Mouse (Mus musculus): ENCODE results near the gene A4gnt. TPM values are rescaled to one million over a fixed set of nuclear protein-coding genes. Genes with fewer than 3 reads are reported as not detected.

The A4gnt gene
- total RNA-seq, 1 experiment: not detected

DNA sequence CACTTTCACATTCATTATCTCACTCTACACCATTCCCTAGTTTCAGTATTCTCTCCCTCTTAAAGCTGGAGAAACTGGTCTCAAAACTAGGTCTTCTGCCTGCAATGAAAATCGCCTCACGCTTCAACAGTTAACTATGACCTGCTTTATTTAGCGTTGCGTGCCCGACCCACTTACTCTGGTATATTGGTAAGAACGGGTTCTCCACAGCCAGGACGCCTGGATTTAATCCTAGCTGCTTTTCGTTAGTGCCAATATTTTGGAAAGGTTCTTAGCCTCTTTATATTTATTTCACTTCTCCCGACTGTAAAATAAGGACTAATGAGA is 43.3 kb upstream of the A4gnt start:
- peak overlapping the region; percentile 57 for H3K9ac ChIP-seq (ENCODE audit: insufficient read depth, low read depth, low read length, poor library complexity, severe bottlenecking)
- H3K4me1 ChIP-seq (ENCODE audit: control insufficient read depth in 2 of 2, insufficient read depth in 2 of 2, low read length in 2 of 2, poor library complexity in 1 of 2): 0 out of 4 replicates have a peak, but pooled peaks cover 2% of the 10 kb centered on the region in 2 experiments
- H3K9me3 ChIP-seq (ENCODE audit: control insufficient read depth, insufficient read depth, low read depth, low read length): no peaks in the 10 kb centered on the region
- H3K27ac ChIP-seq (ENCODE audit: insufficient read depth, low read depth, low read length, poor library complexity, severe bottlenecking): no peak overlapping the region
- DNase-seq (ENCODE audit: low read depth, low spot score): no peak
- peak overlapping the region; percentile 89 to 97 for H3K4me3 ChIP-seq (ENCODE audit: insufficient read depth in 1 of 2, low read depth in 1 of 2, low read length in 2 of 2, poor library complexity in 1 of 2, severe bottlenecking in 1 of 2)
- in situ Hi-C loops (cut with MboI; ENCODE audit: low sequenced_read_pairs in 2 of 2, unreplicated experiment in 2 of 2): no loop called here
- TF ChIP-seq ZNF384 (IDR thresholded peaks at IDR 0.05; ENCODE audit: low read depth, low read length): no peak
- no peak for TF ChIP-seq CHD2 (IDR thresholded peaks at IDR 0.05; ENCODE audit: low read depth, low read length)
- TF ChIP-seq HCFC1 (IDR thresholded peaks at IDR 0.05; ENCODE audit: borderline replicate concordance, insufficient read depth, low read length): no peak
- no peak for TF ChIP-seq MAFK (IDR thresholded peaks at IDR 0.05; ENCODE audit: insufficient read depth, low read depth, low read length)
- TF ChIP-seq ZC3H11A (IDR thresholded peaks at IDR 0.05; ENCODE audit: borderline replicate concordance, low read depth, low read length): no peak
- H3K36me3 ChIP-seq (ENCODE audit: control insufficient read depth, insufficient read depth, low read length, poor library complexity, severe bottlenecking): no peaks in the 10 kb centered on the region

DNA sequence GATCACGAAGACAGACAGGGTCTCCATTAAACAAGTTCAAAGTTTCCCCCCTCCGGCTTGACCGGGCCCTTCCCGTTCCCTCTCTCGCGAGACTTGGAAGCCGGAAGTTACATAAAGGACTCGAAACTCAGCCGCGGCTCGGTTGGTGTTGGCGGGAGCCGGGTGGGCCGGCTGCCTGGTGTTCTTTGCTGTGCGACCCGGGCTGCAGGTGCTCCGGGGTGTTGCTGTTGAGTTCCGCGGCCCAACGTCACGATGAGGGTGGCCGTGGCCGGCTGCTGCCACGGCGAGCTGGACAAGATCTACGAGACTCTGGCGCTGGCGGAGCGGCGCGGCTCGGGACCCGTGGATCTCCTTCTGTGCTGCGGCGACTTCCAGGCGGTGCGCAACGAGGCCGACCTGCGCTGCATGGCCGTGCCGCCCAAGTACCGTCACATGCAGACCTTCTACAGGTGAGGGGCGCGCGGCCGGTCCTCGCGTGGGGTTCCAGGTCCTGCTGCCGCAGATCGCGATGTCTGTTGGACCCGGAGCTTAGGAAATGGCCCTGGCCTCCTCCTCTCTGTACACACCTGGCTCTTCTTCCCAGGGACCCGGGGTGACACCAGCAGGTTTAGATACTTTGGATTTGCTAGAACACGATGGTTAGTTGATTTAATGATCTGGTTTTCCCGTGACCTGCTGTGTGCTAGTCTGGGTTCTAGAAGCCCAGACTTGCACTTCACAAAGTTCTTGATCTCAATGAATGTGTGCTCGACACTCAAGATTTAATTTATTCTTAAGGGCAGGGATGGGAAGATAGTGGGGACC is 36.4 kb upstream of the A4gnt start, which contains the start of gene Dbr1:
Gene Dbr1, plus strand, starts transcription at position 123 of the 804 bp plus-strand sequence.
- TF ChIP-seq ZNF384 (IDR thresholded peaks at IDR 0.05; ENCODE audit: low read depth, low read length): no peak
- no peak for TF ChIP-seq ZC3H11A (IDR thresholded peaks at IDR 0.05; ENCODE audit: borderline replicate concordance, low read depth, low read length)
- peak; percentile 100 for TF ChIP-seq CHD2 (IDR thresholded peaks at IDR 0.05; ENCODE audit: low read depth, low read length)
- TF ChIP-seq MAFK (IDR thresholded peaks at IDR 0.05; ENCODE audit: insufficient read depth, low read depth, low read length): no peak
- TF ChIP-seq HCFC1 (IDR thresholded peaks at IDR 0.05; ENCODE audit: borderline replicate concordance, insufficient read depth, low read length): peak; percentile 76

DNA sequence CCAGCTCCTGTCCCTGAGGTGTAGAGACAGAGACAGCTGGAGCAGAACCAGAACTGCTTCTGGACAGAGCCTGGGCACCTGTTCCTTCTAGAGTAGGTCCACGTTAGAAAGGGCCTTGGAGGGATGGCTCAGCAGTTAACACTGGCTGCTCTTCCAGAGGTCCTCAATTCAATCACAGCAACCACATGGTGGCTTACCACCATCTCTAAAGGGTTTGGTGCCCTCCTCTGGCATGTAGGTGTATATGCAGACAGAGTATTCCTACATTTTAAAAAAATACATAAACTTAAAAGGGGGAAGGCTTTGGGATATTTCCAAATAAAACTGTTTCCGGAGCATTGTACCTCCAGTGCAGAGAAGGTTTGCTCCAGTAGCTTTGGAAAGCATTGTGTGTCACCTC is 31.6 kb upstream of the A4gnt start:
- DNase-seq (ENCODE audit: low read depth, low spot score): peak; percentile 37
- Histone ChIP-seq H3K9me3 (ENCODE audit: control insufficient read depth, insufficient read depth, low read depth, low read length) (no peaks in the 10 kb centered on the region), H3K9ac (ENCODE audit: insufficient read depth, low read depth, low read length, poor library complexity, severe bottlenecking) (no peak overlapping the region), H3K27ac (ENCODE audit: insufficient read depth, low read depth, low read length, poor library complexity, severe bottlenecking) (peak overlapping the region; percentile 17; the same call in 1 of the 2 replicates), H3K36me3 (ENCODE audit: control insufficient read depth, insufficient read depth, low read length, poor library complexity, severe bottlenecking) (peaks cover 34% of the 10 kb centered on the region), H3K4me3 (ENCODE audit: insufficient read depth in 1 of 2, low read depth in 1 of 2, low read length in 2 of 2, poor library complexity in 1 of 2, severe bottlenecking in 1 of 2) (no peak overlapping the region), H3K4me1 (ENCODE audit: control insufficient read depth in 2 of 2, insufficient read depth in 2 of 2, low read length in 2 of 2, poor library complexity in 1 of 2) (peaks cover 3% of the 10 kb centered on the region in 2 experiments; a peak in 1 of 4 replicates)
- in situ Hi-C loops (cut with MboI; ENCODE audit: low sequenced_read_pairs in 2 of 2, unreplicated experiment in 2 of 2): no loop called here
- TF ChIP-seq ZC3H11A (IDR thresholded peaks at IDR 0.05; ENCODE audit: borderline replicate concordance, low read depth, low read length) (peak; percentile 2; the same call in 1 of the 2 replicates), HCFC1 (IDR thresholded peaks at IDR 0.05; ENCODE audit: borderline replicate concordance, insufficient read depth, low read length) (no peak; the same call in 1 of the 2 replicates), CHD2 (IDR thresholded peaks at IDR 0.05; ENCODE audit: low read depth, low read length) (no peak), ZNF384 (IDR thresholded peaks at IDR 0.05; ENCODE audit: low read depth, low read length) (peak; percentile 64; the same call in 1 of the 2 replicates), MAFK (IDR thresholded peaks at IDR 0.05; ENCODE audit: insufficient read depth, low read depth, low read length) (no peak)

More for the DNA sequence above, 36.4 kb upstream of the A4gnt start, which contains the start of gene Dbr1:
- peak; percentile 92 for DNase-seq (ENCODE audit: low read depth, low spot score)
- Histone ChIP-seq H3K36me3 (ENCODE audit: control insufficient read depth, insufficient read depth, low read length, poor library complexity, severe bottlenecking) (peaks cover 10% of the 10 kb centered on the region), H3K27ac (ENCODE audit: insufficient read depth, low read depth, low read length, poor library complexity, severe bottlenecking) (peak within 1 kb of the TSS; percentile 51), H3K9ac (ENCODE audit: insufficient read depth, low read depth, low read length, poor library complexity, severe bottlenecking) (peak within 1 kb of the TSS; percentile 97), H3K9me3 (ENCODE audit: control insufficient read depth, insufficient read depth, low read depth, low read length) (no peaks in the 10 kb centered on the region), H3K4me1 (ENCODE audit: control insufficient read depth in 2 of 2, insufficient read depth in 2 of 2, low read length in 2 of 2, poor library complexity in 1 of 2) (peaks cover 3% of the 10 kb centered on the region in 2 experiments; a peak in 1 of 4 replicates), H3K4me3 (ENCODE audit: insufficient read depth in 1 of 2, low read depth in 1 of 2, low read length in 2 of 2, poor library complexity in 1 of 2, severe bottlenecking in 1 of 2) (peak within 1 kb of the TSS; percentile 79 to 95)
- in situ Hi-C loops (cut with MboI; ENCODE audit: low sequenced_read_pairs in 2 of 2, unreplicated experiment in 2 of 2): no loop called here

DNA sequence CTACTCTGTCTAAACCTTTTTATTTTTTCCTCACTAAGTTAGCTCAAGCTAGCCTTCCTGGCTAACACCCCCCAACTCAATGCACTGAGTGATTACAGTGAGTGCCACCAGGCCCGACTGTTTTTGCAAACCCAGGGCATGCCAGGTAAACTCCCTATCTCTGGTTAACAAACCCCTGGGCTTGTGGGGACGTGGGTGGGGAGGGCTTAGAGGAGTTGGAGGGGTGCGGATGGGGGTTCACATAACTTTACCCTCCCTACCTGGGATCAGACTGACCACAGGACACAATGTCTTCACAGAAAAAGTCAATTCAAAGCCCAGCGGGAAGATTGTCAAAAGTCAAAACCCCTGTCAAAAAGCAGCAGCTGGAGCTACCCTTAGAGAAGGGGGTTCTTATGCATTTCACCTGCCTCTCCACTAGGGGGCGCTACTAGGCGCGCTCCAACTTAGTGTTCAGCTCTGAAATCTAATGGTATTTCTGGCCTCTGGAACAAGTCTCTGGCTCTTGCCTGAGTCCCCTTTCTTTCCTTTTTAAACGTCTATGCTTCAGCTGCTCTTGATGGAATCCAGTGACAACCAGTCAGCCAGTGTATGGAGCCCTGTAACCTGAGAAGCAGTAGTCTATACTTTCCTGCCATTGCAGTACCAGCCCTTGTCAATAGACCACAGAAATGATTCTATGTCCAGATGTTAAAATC is 24.6 kb upstream of the A4gnt start:
- H3K27ac ChIP-seq (ENCODE audit: insufficient read depth, low read depth, low read length, poor library complexity, severe bottlenecking): no peak overlapping the region
- peaks cover 13% of the 10 kb centered on the region for H3K36me3 ChIP-seq (ENCODE audit: control insufficient read depth, insufficient read depth, low read length, poor library complexity, severe bottlenecking)
- H3K9ac ChIP-seq (ENCODE audit: insufficient read depth, low read depth, low read length, poor library complexity, severe bottlenecking): no peak overlapping the region
- H3K4me1 ChIP-seq (ENCODE audit: control insufficient read depth in 2 of 2, insufficient read depth in 2 of 2, low read length in 2 of 2, poor library complexity in 1 of 2): peaks cover 0 to 2% of the 10 kb centered on the region in 2 experiments; a peak in 1 of 4 replicates
- TF ChIP-seq ZNF384 (IDR thresholded peaks at IDR 0.05; ENCODE audit: low read depth, low read length): no peak
- no peak for TF ChIP-seq HCFC1 (IDR thresholded peaks at IDR 0.05; ENCODE audit: borderline replicate concordance, insufficient read depth, low read length)
- TF ChIP-seq MAFK (IDR thresholded peaks at IDR 0.05; ENCODE audit: insufficient read depth, low read depth, low read length): no peak
- no peaks in the 10 kb centered on the region for H3K9me3 ChIP-seq (ENCODE audit: control insufficient read depth, insufficient read depth, low read depth, low read length)
- DNase-seq (ENCODE audit: low read depth, low spot score): peak; percentile 47
- no peak overlapping the region for H3K4me3 ChIP-seq (ENCODE audit: insufficient read depth in 1 of 2, low read depth in 1 of 2, low read length in 2 of 2, poor library complexity in 1 of 2, severe bottlenecking in 1 of 2)
- in situ Hi-C loops (cut with MboI; ENCODE audit: low sequenced_read_pairs in 2 of 2, unreplicated experiment in 2 of 2): no loop called here
